In genomic region chr5:25064270-25065232, GRCm38 (mm10) we compare ENCODE assay signal across 20 mouse cellular contexts. TPM values are rescaled to one million over a fixed set of nuclear protein-coding genes. Genes with fewer than 3 reads are reported as not detected.
A peak's percentile ranks its signal among the peaks of the same experiment; 100 is the strongest.
DNase-seq lines count a peak whose midpoint lies in the region; ATAC-seq and TF ChIP-seq lines count a peak whose summit lies in the region.
"Had no signal": no experiment of that assay in that cellular context is flagged by ENCODE, and none has a peak within 500 bp of the region (broad histone marks: within the 10 kb centered on the region; RNA-seq: fewer than 3 reads in every experiment).

No protein-coding gene starts in this region.

- TF ChIP-seq CTCF in testis, adult 2 months (IDR thresholded peaks at IDR 0.05; ENCODE audit: control insufficient read depth, insufficient read depth, insufficient replicate concordance, low read depth, low read length): no peak

- no peak for DNase-seq in heart, embryonic 10.5 days (ENCODE audit: low spot score)
- DNase-seq in heart, adult 18-20 months: no peak
- peak; percentile 63 for DNase-seq in kidney, adult 9 months
- no peak for DNase-seq in testis, postnatal 14 days (ENCODE audit: low spot score)
- no peak for DNase-seq in right cerebral cortex, adult 18-20 months
- DNase-seq: adrenal gland, postnatal 14 days; cerebellum, adult 8-10 months; cerebellum, postnatal 36 days; heart, postnatal 14 days; lung, postnatal 4 days; midbrain, embryonic 14.5 days; right cerebral cortex, postnatal 14 days; thymus, postnatal 25 days had no signal

- H3K9ac ChIP-seq in kidney, embryonic 15.5 days: no peak overlapping the region
- H3K9ac ChIP-seq: forebrain, embryonic 13.5 days; heart, embryonic 13.5 days; limb, embryonic 15.5 days had no signal

- H3K9me3 ChIP-seq in heart, embryonic 10.5 days: no peaks in the 10 kb centered on the region
- H3K9me3 ChIP-seq in kidney, embryonic 15.5 days (replicated peaks): no peaks in the 10 kb centered on the region
- H3K9me3 ChIP-seq: forebrain, embryonic 13.5 days; heart, embryonic 13.5 days; limb, embryonic 15.5 days had no signal

- H3K4me3 ChIP-seq in heart, embryonic 10.5 days: no peak overlapping the region
- no peak overlapping the region for H3K4me3 ChIP-seq in kidney, embryonic 15.5 days (replicated peaks)
- no peak overlapping the region for H3K4me3 ChIP-seq in testis, adult 2 months (ENCODE audit: control insufficient read depth, low read depth, low read length)
- H3K4me3 ChIP-seq: forebrain, embryonic 13.5 days; heart, embryonic 13.5 days; left cerebral cortex, adult 2 months; limb, embryonic 15.5 days had no signal

- peak overlapping the region; percentile 24 for H3K27ac ChIP-seq in heart, embryonic 10.5 days
- H3K27ac ChIP-seq in kidney, embryonic 15.5 days: no peak overlapping the region
- H3K27ac ChIP-seq in testis, adult 2 months (ENCODE audit: control insufficient read depth, insufficient read depth, low read depth, low read length): peak overlapping the region; percentile 30; the same call in 1 of the 2 replicates
- H3K27ac ChIP-seq: forebrain, embryonic 13.5 days; heart, embryonic 13.5 days; hindbrain, postnatal 0 days; left cerebral cortex, adult 2 months; limb, embryonic 15.5 days had no signal

- H3K27me3 ChIP-seq in heart, embryonic 10.5 days (ENCODE audit: insufficient read depth, poor library complexity, severe bottlenecking): peaks cover 21% of the 10 kb centered on the region
- H3K27me3 ChIP-seq in kidney, embryonic 15.5 days: no peaks in the 10 kb centered on the region
- no peaks in the 10 kb centered on the region for H3K27me3 ChIP-seq in testis, adult 2 months (ENCODE audit: control insufficient read depth, insufficient read depth, low read length)
- H3K27me3 ChIP-seq: forebrain, embryonic 13.5 days had no signal

- H3K36me3 ChIP-seq in heart, embryonic 10.5 days: no peaks in the 10 kb centered on the region
- H3K36me3 ChIP-seq in kidney, embryonic 15.5 days: no peaks in the 10 kb centered on the region
- H3K36me3 ChIP-seq in testis, adult 2 months (ENCODE audit: control insufficient read depth, insufficient read depth, low read length): no peaks in the 10 kb centered on the region
- H3K36me3 ChIP-seq: heart, embryonic 13.5 days; limb, embryonic 15.5 days had no signal

- 54% methylated on average over 8 of the region's 8 CpGs for WGBS in heart, embryonic 10.5 days
- WGBS in kidney, embryonic 15.5 days: 64% methylated on average over 8 of the region's 8 CpGs

- peaks cover 64% of the 10 kb centered on the region for H3K4me1 ChIP-seq in heart, embryonic 10.5 days
- H3K4me1 ChIP-seq in kidney, embryonic 15.5 days: peaks cover 45% of the 10 kb centered on the region
- H3K4me1 ChIP-seq in testis, adult 2 months (ENCODE audit: control insufficient read depth, insufficient read depth, low read length): peaks cover 4% of the 10 kb centered on the region; the same call in 1 of the 2 replicates

- no peak overlapping the region for H3K4me2 ChIP-seq in kidney, embryonic 15.5 days
- H3K4me2 ChIP-seq: forebrain, embryonic 13.5 days; heart, embryonic 13.5 days; limb, embryonic 15.5 days had no signal

- TF ChIP-seq POLR2A in testis, adult 2 months (IDR thresholded peaks at IDR 0.05; ENCODE audit: control insufficient read depth, low read depth, low read length): no peak

- ATAC-seq in kidney, embryonic 15.5 days (replicated peaks; ENCODE audit: low FRiP score): no peak
- ATAC-seq: forebrain, embryonic 13.5 days; hindbrain, postnatal 0 days had no signal

RNA-seq across cellular contexts. Expression of gene Prkag2, which starts 35.9 kb away (rescaled TPM):
- 65.1 and 100 TPM in 2 replicates for polyA plus RNA-seq in heart, embryonic 10.5 days (2016; fragmentation: Nextera tagmentation; extraction: Ambion mirVana)
- total RNA-seq in heart, adult 18-20 months (2021): 10 to 100 TPM; 30.8 to 31.1 TPM
- 38.2 and 40.3 TPM in 2 replicates for polyA plus RNA-seq in kidney, embryonic 15.5 days (2015; fragmentation: Nextera tagmentation; extraction: Ambion mirVana)
- 133 and 149 TPM in 2 replicates for polyA plus RNA-seq in testis, adult 2 months (2012; rRNA removed)
